Mouse (Mus musculus): ENCODE data around the gene Cby1.
"Not testable (repeated sequence)": the region's sequence is repeated elsewhere in the genome, so short reads cannot be mapped to it uniquely, and the experiment has no call there.

The Cby1 gene

DNA sequence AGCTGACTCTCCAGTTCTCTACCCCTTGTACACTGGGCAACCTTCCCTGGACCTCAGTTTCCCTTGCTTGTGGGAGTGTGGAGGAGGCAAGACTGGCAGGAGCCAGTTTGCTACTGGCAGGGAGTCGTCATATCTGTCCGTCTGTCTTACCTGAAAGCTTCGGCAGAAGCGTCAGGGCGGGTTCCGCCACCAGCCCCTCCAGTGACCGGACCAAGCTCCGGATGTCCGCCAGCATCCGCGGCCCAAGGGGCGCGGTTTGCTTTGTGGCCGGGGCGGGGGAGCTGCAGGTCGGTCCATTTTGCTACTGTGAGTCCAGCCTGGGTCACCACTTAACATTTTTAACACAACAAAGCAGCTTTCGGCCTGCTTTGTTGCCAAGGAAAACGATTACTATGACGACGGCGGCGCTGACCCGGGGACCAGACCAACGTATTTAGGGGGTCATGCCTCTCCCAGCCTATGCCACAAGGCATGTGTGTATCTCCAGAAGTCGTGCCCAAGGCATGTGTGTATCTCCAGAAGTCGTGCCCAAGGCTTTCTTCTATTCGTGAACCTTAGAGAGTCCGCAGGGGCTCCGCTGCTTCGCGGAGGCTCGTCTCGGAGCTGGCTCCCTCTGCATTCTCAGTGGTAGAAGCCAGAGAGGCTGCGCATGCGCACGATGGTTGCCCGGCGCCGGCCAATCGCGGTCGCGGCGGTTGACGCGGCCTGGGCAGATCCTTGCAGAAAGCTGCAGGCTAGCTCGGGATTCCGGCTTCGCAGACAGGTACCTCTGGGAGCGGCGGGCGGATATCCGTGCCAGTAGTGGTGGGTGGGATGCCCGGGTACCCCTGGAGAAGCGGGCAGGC is at the start of gene Cby1, which contains the start of gene Fam227a:
TSS of gene Cby1 (plus strand) at position 669 of the 845 bp plus-strand sequence.
TSS of gene Fam227a (minus strand) at position 426 of the 845 bp plus-strand sequence.
- DNase-seq (ENCODE audit: low read depth in 2 of 2, low spot score in 2 of 2), result peak; percentile 79 to 81

DNA sequence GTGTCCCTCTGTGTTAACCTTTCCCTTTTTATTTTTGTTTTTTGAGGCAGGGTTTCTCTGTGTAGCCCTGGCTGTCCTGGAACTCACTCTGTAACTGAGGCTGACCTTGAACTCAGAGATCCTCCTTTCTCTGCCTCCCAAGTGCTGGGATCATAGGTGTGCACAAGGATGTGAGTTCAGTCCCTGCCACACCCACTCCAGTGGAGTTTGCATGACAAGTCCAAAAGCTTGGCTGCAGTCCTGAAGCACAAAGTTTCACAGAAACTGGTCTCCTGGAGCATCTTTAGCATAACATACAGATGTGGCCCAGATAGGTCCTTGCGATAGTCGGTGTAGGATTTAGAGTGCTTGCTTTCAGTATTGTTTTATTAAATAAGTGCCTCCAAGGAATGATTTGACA is 49.8 kb upstream of the Cby1 start:
- DNase-seq (ENCODE audit: low read depth in 2 of 2, low spot score in 2 of 2), result no peak

DNA sequence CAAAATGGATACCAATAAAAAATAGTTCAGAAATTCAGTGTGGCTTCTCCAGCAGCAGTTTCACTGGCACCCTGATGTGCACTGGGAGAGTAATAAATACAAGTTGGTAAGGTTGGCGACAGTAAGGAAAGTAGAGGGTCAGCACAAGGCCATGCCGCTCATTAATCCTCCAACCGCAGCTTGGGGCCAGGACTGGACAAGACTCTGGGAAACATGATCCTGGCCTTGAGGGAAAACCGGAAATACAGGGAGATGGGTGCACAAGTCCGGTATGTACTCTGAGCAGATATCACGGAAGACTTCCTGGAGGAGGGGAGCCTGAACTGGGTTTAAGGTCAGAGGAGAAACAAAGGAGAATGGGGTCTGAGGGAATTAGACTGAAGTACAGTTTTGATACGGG is 43.5 kb upstream of the Cby1 start:
- DNase-seq (ENCODE audit: low read depth in 2 of 2, low spot score in 2 of 2), result no peak

DNA sequence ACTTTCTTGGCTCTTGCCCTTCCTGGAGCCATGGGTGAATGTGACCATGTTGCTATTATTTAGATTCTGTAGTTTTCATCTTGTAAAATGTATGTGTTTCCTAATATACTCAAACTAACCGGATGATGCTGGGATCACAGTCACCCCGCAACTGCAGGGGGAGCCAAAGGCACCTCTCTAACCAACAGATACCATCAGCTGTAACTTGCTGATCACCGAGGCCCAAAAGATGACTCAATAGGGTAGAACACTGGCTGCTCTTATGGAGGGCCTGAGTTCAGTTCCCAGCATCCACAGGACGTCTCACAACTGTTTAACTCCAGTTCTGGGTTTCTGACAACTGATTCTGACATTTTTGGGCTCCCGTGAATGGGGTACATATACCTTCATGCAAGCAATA is 42.3 kb upstream of the Cby1 start:
- no peak for DNase-seq (ENCODE audit: low read depth in 2 of 2, low spot score in 2 of 2)

DNA sequence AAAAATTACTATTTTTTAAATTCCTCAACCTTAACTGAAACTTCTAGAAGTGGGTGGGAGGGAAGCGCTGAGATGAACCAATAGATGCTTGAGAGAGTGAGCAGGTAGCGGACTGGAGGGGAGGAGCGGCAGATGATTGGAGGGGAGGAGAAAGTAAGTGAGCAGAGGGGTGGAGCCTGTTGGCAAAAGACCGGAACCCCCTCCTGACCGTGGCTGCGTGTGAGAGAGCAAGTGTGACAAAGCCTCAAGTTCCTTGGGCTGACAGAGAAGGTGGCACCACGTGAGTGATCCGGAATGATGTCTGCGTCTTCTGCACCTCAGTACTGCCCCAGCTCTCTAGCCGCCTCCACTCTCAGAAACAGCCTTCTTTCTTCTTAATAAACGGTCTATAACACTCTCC is 41.9 kb upstream of the Cby1 start:
- no peak for DNase-seq (ENCODE audit: low read depth in 2 of 2, low spot score in 2 of 2)

DNA sequence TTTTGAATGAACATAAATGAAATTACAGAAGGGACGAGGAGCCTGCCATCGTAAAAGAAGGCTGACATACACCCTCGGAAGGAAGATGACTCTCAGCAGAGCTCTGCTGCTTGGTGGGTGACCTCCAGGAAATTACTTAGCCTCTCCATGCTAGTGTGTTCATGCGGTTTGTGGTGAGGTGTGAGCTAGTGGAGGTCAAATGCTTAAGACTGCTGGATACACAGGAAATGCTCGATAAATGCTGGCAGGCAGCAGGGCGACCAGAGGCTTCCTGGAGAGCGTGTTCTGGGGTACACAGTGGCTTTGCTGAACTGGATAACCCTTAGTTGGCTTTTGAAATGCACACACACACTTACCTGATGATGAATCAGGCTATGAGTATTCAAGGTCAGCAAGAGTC is 40.5 kb upstream of the Cby1 start:
- DNase-seq (ENCODE audit: low read depth in 2 of 2, low spot score in 2 of 2), result no peak

DNA sequence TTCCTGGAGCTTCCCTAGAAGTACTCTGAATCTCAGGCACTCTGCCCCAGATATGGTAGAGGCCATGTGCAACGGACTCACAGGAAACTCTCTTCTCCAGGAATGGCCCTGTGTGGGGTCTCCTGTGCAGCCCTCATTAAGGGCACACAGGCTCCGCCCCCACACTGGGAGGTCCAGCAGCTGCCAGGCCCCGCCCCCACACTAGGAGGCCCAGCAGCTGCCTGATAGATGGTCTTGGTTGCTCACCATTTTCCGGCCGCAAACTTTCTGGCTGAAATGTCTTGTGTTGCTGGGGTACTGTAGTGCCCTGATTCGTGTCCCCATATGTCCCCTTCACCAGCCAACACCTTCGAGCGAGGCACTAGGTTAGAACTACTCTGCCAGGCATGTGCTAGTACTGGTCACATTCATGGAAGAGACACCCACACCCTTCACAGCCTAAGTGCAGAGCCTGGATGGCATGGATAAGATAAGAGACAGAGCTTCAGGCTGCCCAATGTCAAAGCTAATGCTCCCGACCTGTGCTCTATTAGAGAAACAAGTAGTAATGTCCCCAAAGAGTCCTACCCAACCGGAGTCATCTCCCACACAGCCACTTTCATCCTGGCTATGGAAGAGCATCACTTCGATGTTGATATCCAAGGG is 39.1 kb upstream of the Cby1 start:
- no peak for DNase-seq (ENCODE audit: low read depth in 2 of 2, low spot score in 2 of 2)

DNA sequence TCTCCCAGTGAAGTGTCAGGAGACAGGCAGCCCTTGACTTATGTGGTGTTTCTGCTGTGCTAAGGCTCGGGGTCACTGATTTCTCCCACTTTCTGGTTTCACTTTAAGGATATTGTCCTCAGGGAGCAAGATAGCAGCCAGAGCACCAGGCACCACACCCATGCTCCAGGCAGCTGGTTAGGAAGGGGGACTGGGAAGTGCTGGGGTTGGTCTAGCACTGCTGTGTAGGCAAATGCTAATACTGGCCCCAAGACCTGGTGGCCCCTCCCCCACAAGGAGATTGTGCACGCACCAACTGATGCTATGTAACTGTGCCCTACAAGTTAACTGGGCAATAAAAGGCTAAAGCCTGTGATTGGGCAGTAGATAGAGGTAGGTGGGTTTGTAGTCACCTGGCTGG is 28.5 kb upstream of the Cby1 start:
- no peak for DNase-seq (ENCODE audit: low read depth in 2 of 2, low spot score in 2 of 2)

DNA sequence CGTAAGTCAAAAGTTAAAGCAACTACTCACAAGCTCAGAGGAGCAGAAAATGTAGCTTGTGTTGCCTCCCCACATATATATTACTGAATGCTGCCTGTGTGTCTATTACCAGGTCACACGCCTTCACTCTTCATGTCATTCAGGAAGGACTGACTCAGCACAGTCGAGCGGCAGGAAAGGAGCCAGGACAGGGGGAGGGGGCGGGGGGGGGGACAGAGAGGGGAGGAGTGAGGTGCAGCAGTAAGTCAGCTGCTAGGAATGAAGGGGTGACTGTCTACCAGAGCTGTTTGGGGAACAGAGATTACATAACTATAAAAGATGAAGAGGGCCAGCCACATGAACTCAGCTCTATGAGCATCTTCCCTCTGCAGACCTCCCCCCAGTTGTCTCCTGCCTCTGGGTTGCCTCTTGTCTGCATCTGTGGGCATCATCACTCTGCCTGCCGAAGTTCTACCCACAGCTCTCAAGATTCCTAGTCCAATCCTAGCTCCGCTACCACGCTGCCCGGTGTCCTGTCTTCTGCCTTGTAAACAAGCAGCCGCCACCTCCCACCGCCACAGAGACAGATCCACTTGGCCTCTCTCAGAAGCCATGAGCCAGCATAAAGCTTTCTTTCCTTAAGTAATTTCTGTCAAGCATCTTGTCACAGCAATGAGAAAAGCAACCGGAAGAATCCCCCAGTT is 17.7 kb upstream of the Cby1 start:
- no peak for DNase-seq (ENCODE audit: low read depth in 2 of 2, low spot score in 2 of 2)

DNA sequence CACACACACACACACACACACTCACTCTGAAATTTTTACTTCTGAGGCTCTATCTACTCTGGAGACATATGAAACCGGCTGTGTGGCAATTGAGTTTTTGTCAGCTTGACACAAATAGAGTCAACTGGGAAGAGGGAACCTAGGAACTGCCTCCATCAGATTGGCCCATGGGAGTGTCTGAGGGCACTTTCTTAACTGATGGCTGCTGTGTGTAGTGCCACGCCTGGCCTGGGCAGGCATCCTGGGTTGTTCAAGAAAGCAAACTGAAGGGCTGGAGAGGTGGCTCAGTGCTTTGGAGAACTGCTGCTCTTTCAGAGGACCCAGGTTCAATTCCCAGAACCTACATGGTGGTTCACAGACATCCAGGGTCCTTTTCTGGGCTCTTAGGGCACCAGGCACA is 13.5 kb upstream of the Cby1 start:
- no peak for DNase-seq (ENCODE audit: low read depth in 2 of 2, low spot score in 2 of 2)

DNA sequence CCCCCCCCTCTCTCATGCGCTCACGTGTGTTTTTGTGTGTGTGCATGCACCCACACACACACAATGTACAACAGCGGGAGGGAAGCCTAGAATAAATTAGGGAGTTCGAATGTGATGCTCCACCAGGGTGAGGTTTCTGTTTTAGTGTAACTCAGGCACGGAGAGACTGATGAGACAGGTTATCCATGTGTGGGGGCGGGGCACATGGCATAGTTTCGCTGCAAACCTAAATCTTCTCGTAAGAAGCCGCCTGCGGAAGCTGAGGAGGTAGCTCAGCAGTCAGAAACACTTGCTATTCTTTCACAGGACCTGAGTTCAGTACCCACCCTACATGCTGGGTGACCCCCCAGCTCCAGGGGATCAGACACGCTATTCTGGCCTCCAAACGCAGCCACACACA is 10.9 kb upstream of the Cby1 start:
- DNase-seq (ENCODE audit: low read depth in 2 of 2, low spot score in 2 of 2), result no peak

DNA sequence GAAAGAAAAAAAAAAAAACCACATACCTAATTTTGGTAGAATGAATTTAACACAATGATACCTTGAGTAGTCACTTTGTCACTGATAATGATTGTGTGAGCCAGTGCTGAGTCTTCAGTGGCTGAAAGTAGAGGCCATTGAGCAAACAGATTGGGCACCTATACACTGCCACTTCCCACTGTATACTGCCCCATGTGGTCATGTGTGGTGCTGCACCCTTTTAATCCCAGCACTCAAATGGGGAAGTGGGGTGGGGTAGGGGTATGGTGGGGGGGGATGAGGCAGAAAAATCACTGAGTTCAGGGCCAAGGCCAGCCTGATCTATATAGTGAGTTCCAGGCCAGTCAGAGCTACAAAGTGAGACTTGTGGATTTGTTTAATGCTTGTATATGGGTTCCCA is 8.4 kb upstream of the Cby1 start:
- peak in 1 of 2 experiments; percentile 42 for DNase-seq (ENCODE audit: low read depth in 2 of 2, low spot score in 2 of 2)

DNA sequence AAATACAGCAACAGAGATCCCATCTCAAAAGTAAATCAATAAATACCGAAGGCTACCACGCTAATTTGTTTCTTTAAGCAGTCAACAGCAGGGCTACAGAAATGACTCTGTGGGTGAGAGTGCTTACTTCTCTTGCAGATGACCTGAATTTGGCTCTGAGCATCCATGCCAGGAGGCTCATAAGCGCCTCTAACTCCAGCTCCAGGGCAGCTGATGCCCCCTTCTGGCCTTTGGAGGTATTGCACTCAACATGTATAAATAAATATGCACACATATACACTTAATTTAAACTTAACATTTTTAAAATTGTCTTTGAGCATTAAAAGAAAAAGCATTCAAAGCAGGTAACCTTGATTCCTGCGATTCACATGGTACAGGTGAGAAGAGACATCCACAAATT is 7.5 kb upstream of the Cby1 start:
- peak in 1 of 2 experiments; percentile 27 for DNase-seq (ENCODE audit: low read depth in 2 of 2, low spot score in 2 of 2)

DNA sequence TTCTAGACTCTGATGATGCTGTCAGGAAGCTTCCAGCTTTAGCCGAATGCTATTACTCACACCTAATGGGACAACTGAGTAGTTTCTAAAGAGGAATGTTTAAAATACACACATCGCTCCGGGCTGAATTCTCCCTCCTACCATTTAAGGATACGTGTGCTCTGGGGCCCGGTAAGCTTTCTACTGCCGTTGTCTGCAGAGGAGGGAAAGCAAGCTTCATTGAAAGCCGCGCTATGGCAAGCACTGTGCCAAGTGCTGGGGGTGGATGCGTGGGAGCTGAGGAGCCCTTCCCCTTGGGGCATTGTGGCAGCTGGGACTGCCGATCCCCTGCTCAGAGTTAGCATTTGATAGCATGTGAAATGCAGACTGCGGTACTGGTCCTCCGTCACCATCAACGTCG is 2.5 kb upstream of the Cby1 start:
- no peak for DNase-seq (ENCODE audit: low read depth in 2 of 2, low spot score in 2 of 2)

DNA sequence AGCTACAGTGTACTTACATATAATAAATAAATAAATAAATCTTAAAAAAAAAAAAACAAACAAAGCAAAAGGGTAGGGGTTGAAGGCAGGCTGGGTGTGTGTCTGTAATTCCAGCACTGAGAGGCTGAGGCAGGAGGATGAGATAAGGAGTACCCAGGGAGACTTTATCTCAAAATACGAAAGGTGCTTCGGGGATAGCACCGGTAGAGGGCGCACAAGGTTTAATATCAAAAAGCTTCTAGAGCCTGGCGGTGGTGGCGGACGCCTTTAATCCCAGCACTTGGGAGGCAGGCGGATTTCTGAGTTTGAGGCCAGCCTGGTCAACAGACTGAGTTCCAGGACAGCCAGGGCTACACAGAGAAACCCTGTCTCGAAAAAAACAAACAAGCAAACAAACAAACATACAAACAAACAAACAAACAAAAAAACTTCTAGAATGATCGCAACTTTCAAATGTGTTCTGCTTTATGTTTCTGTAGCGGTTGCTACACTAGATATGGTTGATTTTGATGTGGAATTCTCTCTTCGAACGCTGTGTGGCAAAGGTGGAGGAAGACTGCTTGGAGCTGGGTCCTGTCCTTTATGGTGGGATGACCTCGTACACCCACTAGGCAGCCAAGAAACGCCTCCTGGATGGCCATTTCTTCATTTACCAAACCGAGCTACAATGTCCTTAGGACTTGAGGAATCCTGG is 1.0 kb upstream of the Cby1 start:
- peak; percentile 78 to 86 for DNase-seq (ENCODE audit: low read depth in 2 of 2, low spot score in 2 of 2)

DNA sequence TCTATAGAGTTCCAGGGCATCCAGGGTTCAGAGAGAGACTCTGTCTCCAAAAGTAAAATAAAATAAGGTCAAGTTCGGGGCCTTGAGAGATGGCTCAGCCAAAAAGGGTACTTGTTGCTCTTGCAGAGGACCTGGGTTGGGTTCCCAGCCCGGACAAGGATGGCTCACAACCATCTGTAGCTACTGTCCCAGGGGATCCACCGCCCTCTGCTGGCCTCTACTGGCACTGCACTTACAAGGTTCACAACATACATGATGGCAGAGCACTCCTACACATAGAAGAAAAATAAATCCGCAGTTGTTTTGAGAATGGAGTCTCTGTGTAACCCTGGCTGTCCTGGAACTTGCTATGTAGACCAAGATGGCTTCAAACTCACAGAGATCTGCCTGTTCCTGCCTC is 2.9 kb downstream of the Cby1 start:
- DNase-seq (ENCODE audit: low read depth in 2 of 2, low spot score in 2 of 2), result peak; percentile 54 to 70

DNA sequence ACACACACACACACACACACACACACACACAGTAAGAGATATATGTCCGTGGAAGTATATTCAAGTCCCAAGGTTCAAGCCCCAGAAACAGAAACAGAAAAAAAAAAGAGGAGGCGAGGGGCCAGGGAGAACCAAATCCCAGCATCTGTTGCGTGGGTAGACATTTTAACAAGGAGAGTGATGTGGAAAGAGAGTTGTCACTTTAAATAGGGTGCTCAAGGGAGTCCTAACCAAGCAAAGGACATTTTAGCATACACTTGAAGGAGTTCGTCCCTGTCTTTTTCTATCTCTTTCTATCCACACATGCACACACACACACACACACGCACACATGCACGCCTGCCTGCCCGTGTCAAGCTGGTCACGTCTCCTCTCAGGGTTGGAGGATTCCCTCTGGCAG is 5.7 kb downstream of the Cby1 start:
- DNase-seq (ENCODE audit: low read depth in 2 of 2, low spot score in 2 of 2), result no peak

DNA sequence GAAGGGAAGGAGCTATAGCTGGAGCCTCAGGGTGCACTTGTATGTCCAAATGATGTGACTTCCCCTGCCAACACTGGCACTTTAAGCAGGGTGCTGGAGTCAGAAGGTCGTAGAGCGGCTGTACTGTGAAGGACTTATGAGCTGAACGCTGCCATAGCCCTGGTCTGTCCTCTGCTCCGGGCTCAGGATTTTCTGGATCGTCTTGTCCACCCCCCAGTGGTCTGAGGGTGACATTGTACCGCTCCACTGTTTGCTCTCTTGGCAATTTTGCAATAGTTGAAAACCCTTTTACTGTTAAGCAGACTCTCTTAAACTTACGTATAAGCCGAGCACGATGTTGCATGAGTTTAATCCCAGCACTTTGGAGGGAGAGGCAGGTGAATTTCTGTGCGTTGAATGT is 10.2 kb downstream of the Cby1 start:
- DNase-seq (ENCODE audit: low read depth in 2 of 2, low spot score in 2 of 2), result no peak

DNA sequence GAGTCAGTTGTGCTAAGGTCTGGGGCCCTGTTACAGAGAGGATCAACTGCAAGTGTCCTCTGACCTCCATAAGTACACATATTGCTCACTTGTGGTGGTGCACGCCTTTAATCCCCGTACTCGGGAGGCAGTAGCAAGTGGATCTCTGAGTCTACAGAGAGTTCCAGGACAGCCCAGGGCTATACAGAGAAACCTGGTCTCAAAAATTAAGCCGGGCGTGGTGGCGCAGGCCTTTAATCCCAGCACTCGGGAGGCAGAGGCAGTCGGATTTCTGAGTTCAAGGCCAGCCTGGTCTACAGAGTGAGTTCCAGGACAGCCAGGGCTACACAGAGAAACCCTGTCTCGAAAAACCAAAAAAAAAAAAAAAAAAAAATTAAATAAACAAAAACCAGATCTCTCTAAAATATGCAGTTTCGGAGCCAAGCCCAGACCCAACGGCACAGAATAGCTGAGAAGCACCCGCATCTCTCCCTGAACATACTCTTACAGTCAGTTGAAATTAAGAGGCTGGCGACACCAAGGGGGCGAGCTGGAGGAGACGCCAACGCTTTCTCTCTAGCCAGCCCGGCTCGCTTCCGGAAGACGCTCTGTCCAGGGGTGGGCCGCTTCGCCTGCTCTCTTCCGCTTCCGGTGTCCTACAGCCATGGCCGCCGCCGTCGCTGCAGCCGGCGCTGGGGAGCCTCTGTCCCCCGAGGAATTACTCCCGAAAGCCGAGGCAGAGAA is 11.4 kb downstream of the Cby1 start, which contains the start of gene Tomm22:
TSS of gene Tomm22 (plus strand) at position 613 of the 723 bp plus-strand sequence.
- DNase-seq (ENCODE audit: low read depth in 2 of 2, low spot score in 2 of 2), result peak; percentile 81 to 84

DNA sequence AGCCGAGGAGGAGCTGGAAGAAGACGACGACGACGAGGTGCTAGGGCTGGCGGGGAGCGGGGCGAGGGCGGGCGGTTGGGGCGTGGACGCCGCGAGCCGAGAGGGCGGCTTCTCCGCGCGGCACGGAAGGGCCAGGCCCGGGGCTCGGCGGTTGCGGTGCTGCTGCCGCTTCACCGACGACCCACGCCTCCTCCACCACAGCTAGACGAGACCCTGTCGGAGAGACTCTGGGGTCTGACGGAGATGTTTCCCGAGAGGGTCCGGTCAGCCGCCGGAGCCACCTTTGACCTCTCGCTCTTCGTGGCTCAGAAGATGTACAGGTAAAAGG is 11.9 kb downstream of the Cby1 start:
- no peak for DNase-seq (ENCODE audit: low read depth in 2 of 2, low spot score in 2 of 2)

DNA sequence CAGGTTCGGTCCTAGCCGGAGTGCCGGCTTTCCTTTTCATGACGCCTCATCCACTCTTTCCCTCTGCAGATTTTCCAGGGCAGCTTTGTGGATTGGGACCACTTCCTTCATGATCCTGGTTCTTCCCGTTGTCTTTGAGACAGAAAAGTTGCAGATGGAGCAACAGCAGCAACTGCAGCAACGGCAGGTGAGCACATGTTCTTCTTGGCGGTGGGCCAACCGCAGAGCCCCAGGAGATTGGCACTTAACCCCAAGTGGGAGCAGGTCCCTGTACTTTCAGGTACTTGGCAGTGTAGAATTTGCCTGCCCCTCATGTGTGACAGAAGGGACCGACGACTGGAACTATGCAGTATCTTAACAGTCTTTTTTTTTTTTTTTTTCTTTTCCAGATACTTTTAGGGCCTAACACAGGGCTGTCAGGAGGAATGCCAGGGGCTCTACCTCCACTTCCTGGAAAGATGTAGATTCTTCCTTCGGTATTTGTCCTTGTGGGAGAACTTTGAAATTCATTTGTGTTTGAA is 12.9 kb downstream of the Cby1 start:
- not testable (repeated sequence) for DNase-seq (ENCODE audit: low read depth in 2 of 2, low spot score in 2 of 2)
